Mouse (Mus musculus) G1E (cell line): Measurements from ENCODE around the gene Ggcx. TPM values are rescaled to one million over a fixed set of nuclear protein-coding genes. Genes with fewer than 3 reads are reported as not detected.
"Not testable (repeated sequence)": the region's sequence is repeated elsewhere in the genome, so short reads cannot be mapped to it uniquely, and the experiment has no call there.

Experiments used
- ATAC-seq: 2 replicates; pipeline ENCODE4 v1.8.0; 2016; ENCODE audit warnings: mild to moderate bottlenecking; ENCODE audit not compliant: insufficient number of reproducible peaks, poor library complexity, low FRiP score, severe bottlenecking; ENCODE audit errors: extremely low read depth
- DNase-seq: peaks from one replicate; pipeline ENCODE4 v3.0.0; 2012; ENCODE audit warnings: low spot score
- H3K27me3 ChIP-seq: 2 replicates; pipeline ENCODE4 v1.6.1; 2012; ENCODE audit warnings: mild to moderate bottlenecking, low read length, inconsistent platforms; ENCODE audit not compliant: insufficient read depth
- H3K36me3 ChIP-seq: replicated peaks from 2 replicates; pipeline ENCODE3; 2012; ENCODE audit warnings: mild to moderate bottlenecking, inconsistent platforms
- H3K4me1 ChIP-seq: 2 replicates; pipeline ENCODE4 v1.6.1; 2012; ENCODE audit warnings: low read depth, low read length, inconsistent platforms, mixed read lengths; ENCODE audit not compliant: insufficient read depth
- H3K4me3 ChIP-seq: 2 replicates; pipeline ENCODE4 v1.5.1; 2012; ENCODE audit warnings: low read depth, mild to moderate bottlenecking, inconsistent platforms, low read length, moderate library complexity, mixed read lengths
- H3K9me3 ChIP-seq: replicated peaks from 2 replicates; pipeline ENCODE4 v1.6.1; 2012; ENCODE audit warnings: inconsistent platforms
- CTCF ChIP-seq: IDR thresholded peaks from 2 replicates; pipeline ENCODE4 v1.5.1; 2012; ENCODE audit warnings: low read depth, low read length, inconsistent platforms, mixed read lengths
- GATA1 ChIP-seq: IDR thresholded peaks from 2 replicates; pipeline ENCODE4 v1.6.1; 2012; ENCODE audit warnings: borderline replicate concordance, low read length, inconsistent platforms, mixed read lengths
- GATA2 ChIP-seq: IDR thresholded peaks from 2 replicates; pipeline ENCODE4 v1.6.1; 2012; ENCODE audit warnings: low read depth, low read length, inconsistent platforms, borderline replicate concordance
- POLR2AphosphoS5 ChIP-seq: IDR thresholded peaks from 2 replicates; pipeline ENCODE4 v1.6.1; 2012; ENCODE audit warnings: low read depth, low read length, inconsistent platforms; ENCODE audit not compliant: insufficient replicate concordance
- TAL1 ChIP-seq: conservative IDR thresholded peaks from 2 replicates; pipeline ENCODE4 v1.6.1; 2012; ENCODE audit warnings: low read depth, low read length, inconsistent platforms, mixed read lengths
- polyA plus RNA-seq: library from polyadenylated mRNA; stranded (reverse); fragments of >175 nt; gene quantifications from 2 replicates; pipeline ENCODE4 v1.2.3, GENCODE M21; 2012
- total RNA-seq, 2 experiments: library from RNA; stranded (forward) in 1 of 2; stranded (reverse) in 1 of 2; fragments of 200-1000 nt in 1 of 2; fragments of >200 nt in 1 of 2; fragmentation: Nextera tagmentation in 1 of 2; gene quantifications; 2 replicates each; pipeline ENCODE4 v1.2.3; 2014 to 2017

Ggcx gene
- total and polyA plus RNA-seq, 3 experiments, result 6.5 to 27.8 (median 9.2) TPM

DNA sequence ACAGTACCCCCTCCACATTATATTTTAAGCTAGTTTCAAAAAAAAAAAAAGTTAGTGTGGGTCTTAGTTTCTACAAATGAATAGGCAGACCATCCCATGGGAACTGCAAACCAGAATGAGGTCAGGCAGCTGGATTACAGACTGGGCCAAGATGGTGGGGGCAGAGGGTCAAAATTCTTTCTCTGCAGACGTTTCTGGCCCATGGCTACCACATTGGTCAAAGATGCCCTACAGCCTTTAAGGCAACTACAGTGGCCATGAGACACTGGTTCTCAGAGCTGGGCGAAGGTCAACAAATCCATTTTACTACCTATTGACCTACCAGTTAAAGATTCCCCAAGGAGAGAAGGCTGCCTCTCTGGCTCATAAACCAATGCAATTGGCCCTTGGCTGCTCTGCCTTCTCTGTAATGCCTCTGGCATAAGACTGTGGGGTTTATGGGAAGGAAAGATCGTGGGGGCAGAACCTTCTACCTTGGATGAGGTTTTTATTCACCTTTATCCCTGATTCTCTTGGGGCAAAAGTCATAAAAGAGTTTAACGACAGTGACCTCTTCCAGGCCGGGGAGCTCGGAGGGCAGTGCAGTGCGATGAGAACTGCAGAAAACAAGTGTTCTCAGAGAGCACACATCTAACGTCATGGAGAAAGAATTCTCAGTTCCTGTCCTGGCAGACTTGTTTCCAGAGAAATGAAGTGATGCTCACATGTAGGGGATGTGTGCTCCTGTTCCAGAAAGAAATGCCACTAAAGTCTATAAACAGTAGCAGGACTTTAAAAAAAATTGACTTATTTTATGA, 51.5 kb downstream of the Ggcx start:
- no peaks in the 10 kb centered on the region for H3K36me3 ChIP-seq
- no peaks in the 10 kb centered on the region for H3K9me3 ChIP-seq
- H3K4me1 ChIP-seq, result no peaks in the 10 kb centered on the region
- TF ChIP-seq GATA1 (no peak), CTCF (no peak), GATA2 (no peak), POLR2AphosphoS5 (no peak), TAL1 (no peak)
- H3K27me3 ChIP-seq, result peaks cover 45% of the 10 kb centered on the region
- ATAC-seq (no peak), DNase-seq (no peak)
- no peak overlapping the region for H3K4me3 ChIP-seq

DNA sequence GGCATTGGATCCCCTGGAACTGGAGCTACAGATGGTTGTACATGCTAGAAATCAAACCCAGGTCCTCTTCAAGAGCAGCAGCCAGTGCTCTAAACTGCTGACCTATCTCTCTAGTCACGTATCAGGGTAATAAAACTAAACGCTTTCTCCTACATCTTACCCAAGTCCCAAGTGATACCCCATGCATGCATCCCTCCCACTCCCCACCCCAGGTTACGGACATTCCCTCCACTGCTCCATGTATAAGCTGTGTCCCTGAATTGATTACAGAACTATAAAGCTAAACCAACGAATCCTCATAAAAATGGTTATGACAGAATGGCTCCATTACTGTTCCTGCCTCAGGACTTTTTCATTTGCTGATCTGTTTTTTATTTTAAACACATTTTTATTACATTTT, 52.1 kb downstream of the Ggcx start:
- Histone ChIP-seq H3K36me3 (no peaks in the 10 kb centered on the region), H3K9me3 (no peaks in the 10 kb centered on the region), H3K27me3 (peaks cover 44% of the 10 kb centered on the region), H3K4me3 (no peak overlapping the region), H3K4me1 (no peaks in the 10 kb centered on the region)
- TF ChIP-seq GATA2, result no peak
- TF ChIP-seq CTCF, result no peak
- TF ChIP-seq GATA1, result no peak
- no peak for TF ChIP-seq POLR2AphosphoS5
- no peak for TF ChIP-seq TAL1
- no peak for DNase-seq
- no peak for ATAC-seq

- TF ChIP-seq TAL1 (no peak), GATA2 (no peak), CTCF (no peak), POLR2AphosphoS5 (no peak), GATA1 (no peak)
- no peak for DNase-seq
- Histone ChIP-seq H3K27me3 (peaks cover 25% of the 10 kb centered on the region), H3K4me1 (peaks cover 8% of the 10 kb centered on the region), H3K9me3 (no peaks in the 10 kb centered on the region), H3K36me3 (no peaks in the 10 kb centered on the region), H3K4me3 (no peak overlapping the region)
- no peak for ATAC-seq
Observed at GRCm38 (mm10) chr6:72473264-72474041, 59.3 kb downstream of the Ggcx start.

- no peak overlapping the region for H3K4me3 ChIP-seq
- peaks cover 13% of the 10 kb centered on the region for H3K4me1 ChIP-seq
- ATAC-seq (no peak), DNase-seq (no peak)
- peaks cover 20% of the 10 kb centered on the region for H3K27me3 ChIP-seq
- H3K36me3 ChIP-seq, result no peaks in the 10 kb centered on the region
- no peaks in the 10 kb centered on the region for H3K9me3 ChIP-seq
- TF ChIP-seq TAL1, result no peak
- TF ChIP-seq GATA2, result no peak
- no peak for TF ChIP-seq GATA1
- no peak for TF ChIP-seq CTCF
- TF ChIP-seq POLR2AphosphoS5, result no peak
Observed at GRCm38 (mm10) chr6:72475221-72475985, 61.3 kb downstream of the Ggcx start.

DNA sequence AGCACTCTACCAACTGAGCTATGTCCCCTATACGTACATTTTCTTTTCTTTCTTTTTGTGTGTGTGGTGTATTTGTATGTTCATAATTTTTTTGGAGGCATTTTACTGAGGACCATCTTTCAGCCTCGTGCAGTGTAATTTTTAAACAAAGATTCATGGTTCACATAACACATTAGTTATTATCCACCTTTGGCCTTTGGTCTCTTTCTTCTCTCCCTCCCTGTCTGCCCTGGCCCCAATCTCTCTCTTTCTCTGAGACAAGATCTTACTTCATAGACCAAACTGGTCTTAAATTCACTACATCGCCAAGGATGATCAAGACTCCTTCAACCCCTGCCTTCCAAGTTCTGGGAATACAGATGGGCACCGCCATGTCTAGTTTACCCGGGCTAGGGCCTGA, 62.7 kb downstream of the Ggcx start:
- Histone ChIP-seq H3K4me1 (peaks cover 14% of the 10 kb centered on the region), H3K36me3 (no peaks in the 10 kb centered on the region), H3K27me3 (peaks cover 20% of the 10 kb centered on the region), H3K9me3 (no peaks in the 10 kb centered on the region), H3K4me3 (no peak overlapping the region)
- no peak for TF ChIP-seq TAL1
- no peak for TF ChIP-seq GATA2
- no peak for TF ChIP-seq CTCF
- TF ChIP-seq POLR2AphosphoS5, result no peak
- ATAC-seq, result no peak
- DNase-seq, result no peak

- Histone ChIP-seq H3K4me1 (peaks cover 19% of the 10 kb centered on the region), H3K9me3 (no peaks in the 10 kb centered on the region), H3K27me3 (peaks cover 20% of the 10 kb centered on the region), H3K4me3 (no peak overlapping the region), H3K36me3 (no peaks in the 10 kb centered on the region)
- DNase-seq (no peak), ATAC-seq (no peak)
- TF ChIP-seq CTCF (no peak), GATA2 (no peak), TAL1 (no peak), POLR2AphosphoS5 (no peak), GATA1 (no peak)
Observed at GRCm38 (mm10) chr6:72477621-72478020, 63.5 kb downstream of the Ggcx start.

DNA sequence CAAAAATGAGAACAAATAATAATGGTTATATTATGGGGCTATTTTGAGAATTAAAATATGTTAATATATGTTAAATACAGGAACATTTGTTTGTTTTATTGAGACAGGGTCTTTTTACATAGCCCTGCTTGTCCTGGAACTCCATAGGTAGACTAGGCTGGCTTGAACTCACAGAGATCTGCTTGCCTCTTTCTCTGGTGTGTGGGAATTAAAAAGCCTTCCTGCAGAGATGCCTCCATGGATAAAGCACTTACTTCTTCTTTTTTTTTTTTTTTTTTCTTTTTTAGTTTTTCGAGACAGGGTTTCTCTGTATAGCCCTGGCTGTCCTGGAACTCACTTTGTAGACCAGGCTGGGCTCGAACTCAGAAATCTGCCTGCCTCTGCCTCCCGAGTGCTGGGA, 64.6 kb downstream of the Ggcx start:
- H3K36me3 ChIP-seq, H3K4me3 ChIP-seq, DNase-seq, ATAC-seq, H3K9me3 ChIP-seq: not testable (repeated sequence)
- Histone ChIP-seq H3K27me3 (peaks cover 18% of the 10 kb centered on the region; the same call in 1 of the 2 replicates), H3K4me1 (peaks cover 13% of the 10 kb centered on the region)
